Mouse (Mus musculus): Measurements from ENCODE around the gene Ficd. TPM values are rescaled to one million over a fixed set of nuclear protein-coding genes. Genes with fewer than 3 reads are reported as not detected.

The Ficd gene
- polyA plus RNA-seq, 1 experiment from 2014 or later, result 4.0 TPM

DNA sequence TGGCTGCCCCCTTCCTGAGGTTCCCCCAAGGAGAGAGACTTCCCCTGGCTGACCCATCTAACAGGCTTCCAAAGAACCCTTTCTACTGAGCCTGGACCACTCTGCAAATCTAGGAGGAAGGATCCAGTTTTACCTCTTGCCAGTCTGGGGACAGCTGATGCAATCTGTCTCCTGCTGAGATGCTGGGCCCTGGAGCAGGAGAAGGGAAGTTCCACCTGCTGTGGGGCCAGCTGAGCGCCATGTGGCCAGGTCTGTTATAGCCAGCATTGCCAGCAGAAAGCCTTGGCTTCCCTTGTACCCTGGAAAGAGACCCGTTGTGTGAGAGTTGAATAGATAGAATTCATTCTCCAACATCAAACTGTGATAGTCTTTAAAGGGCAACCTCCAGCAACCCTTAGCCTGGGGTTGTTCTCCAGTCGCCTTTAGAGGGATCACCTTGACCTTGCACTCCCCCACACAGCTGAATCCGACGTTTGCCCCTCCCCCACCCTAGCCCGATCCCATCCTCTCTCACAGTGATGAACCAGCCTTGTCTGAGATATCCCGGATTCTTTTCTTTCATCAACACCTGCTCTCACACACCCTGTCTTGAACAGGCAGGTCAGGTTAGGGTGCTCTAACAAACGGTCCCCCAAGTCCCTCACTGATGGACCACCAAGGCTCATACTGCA lies 11.9 kb upstream of the Ficd start:
- WGBS, result 22% methylated on average over 8 of the region's 8 CpGs
- no peak for ATAC-seq (ENCODE audit: insufficient number of reproducible peaks, insufficient read depth, low FRiP score, low read depth)

DNA sequence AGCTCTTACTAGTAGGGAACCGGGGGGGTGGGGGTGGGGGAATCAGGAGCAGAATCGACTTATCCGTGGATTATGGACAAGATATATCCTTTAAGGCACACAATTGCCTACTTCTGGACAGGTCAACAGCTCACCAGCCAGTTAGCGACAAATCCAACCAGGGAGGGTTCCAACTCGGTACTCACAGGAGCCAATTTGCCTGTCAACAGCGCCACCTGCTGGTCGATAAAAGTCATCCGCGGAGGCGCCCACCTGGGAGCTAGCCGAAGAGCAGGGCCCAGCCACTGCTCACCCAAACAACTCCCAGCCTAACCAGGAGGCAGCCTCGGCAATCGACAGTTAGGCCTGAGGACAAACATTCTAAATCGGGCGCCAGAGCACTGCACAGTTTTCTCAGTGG lies 11.2 kb upstream of the Ficd start, which contains the start of gene 1700069L16Rik:
1700069L16Rik (minus strand) TSS at position 327 of the 400 bp plus-strand sequence.
- H3K36me3 ChIP-seq (ENCODE audit: control insufficient read depth, insufficient read depth, low read length), result no peaks in the 10 kb centered on the region
- no peak for ATAC-seq (ENCODE audit: insufficient number of reproducible peaks, insufficient read depth, low FRiP score, low read depth)
- no peaks in the 10 kb centered on the region for H3K4me1 ChIP-seq (ENCODE audit: control insufficient read depth in 2 of 2, insufficient read depth in 2 of 2, low read length in 2 of 2)
- WGBS, result 3% methylated on average over 15 of the region's 15 CpGs
- H3K4me3 ChIP-seq (ENCODE audit: control insufficient read depth in 1 of 2, insufficient read depth in 1 of 2, low read depth in 1 of 2, low read length in 2 of 2), result no peak within 1 kb of the TSS
- H3K9me3 ChIP-seq (ENCODE audit: control insufficient read depth, low read length), result no peaks in the 10 kb centered on the region; the same call in 1 of the 2 replicates
- H3K9ac ChIP-seq (ENCODE audit: low read length), result no peak within 1 kb of the TSS
- H3K27me3 ChIP-seq (ENCODE audit: control insufficient read depth, insufficient read depth, low read length), result peaks cover 17% of the 10 kb centered on the region
- no peak within 1 kb of the TSS for H3K4me2 ChIP-seq (ENCODE audit: low read length)
- H3K27ac ChIP-seq (replicated peaks in 1 of 2; ENCODE audit: control insufficient read depth in 1 of 2, insufficient read depth in 1 of 2, low read depth in 2 of 2, low read length in 2 of 2), result no peak within 1 kb of the TSS

More for the DNA sequence above, 11.9 kb upstream of the Ficd start:
- no peaks in the 10 kb centered on the region for H3K36me3 ChIP-seq (ENCODE audit: control insufficient read depth, insufficient read depth, low read length)
- no peak overlapping the region for H3K4me3 ChIP-seq (ENCODE audit: control insufficient read depth in 1 of 2, insufficient read depth in 1 of 2, low read depth in 1 of 2, low read length in 2 of 2)
- H3K27me3 ChIP-seq (ENCODE audit: control insufficient read depth, insufficient read depth, low read length), result peaks cover 17% of the 10 kb centered on the region
- H3K9me3 ChIP-seq (ENCODE audit: control insufficient read depth, low read length), result no peaks in the 10 kb centered on the region; the same call in 1 of the 2 replicates
- H3K27ac ChIP-seq (replicated peaks in 1 of 2; ENCODE audit: control insufficient read depth in 1 of 2, insufficient read depth in 1 of 2, low read depth in 2 of 2, low read length in 2 of 2), result no peak overlapping the region
- H3K4me1 ChIP-seq (ENCODE audit: control insufficient read depth in 2 of 2, insufficient read depth in 2 of 2, low read length in 2 of 2), result no peaks in the 10 kb centered on the region
- no peak overlapping the region for H3K9ac ChIP-seq (ENCODE audit: low read length)
- no peak overlapping the region for H3K4me2 ChIP-seq (ENCODE audit: low read length)

DNA sequence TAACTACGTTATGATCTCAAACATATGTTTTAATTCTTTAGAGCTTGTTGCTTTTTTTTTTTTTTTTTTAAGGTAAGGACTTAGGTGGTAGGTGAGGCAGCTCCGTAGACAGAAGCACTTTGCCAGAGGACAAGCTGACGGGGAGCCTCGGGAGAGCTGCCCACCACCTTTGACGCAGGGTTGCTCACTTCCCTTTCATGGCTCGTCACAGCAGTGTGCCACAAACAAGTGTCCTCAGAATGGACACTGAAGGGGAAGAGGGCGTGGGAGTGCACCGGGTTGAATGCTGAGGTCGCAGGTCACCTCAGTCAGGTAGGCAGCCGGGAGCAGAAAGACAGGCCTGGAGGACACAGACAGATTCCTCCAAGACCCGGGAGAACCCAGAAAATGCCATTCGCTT lies 10.2 kb upstream of the Ficd start:
- H3K4me2 ChIP-seq (ENCODE audit: low read length), result no peak overlapping the region
- no peaks in the 10 kb centered on the region; the same call in 1 of the 2 replicates for H3K9me3 ChIP-seq (ENCODE audit: control insufficient read depth, low read length)
- H3K4me3 ChIP-seq (ENCODE audit: control insufficient read depth in 1 of 2, insufficient read depth in 1 of 2, low read depth in 1 of 2, low read length in 2 of 2), result no peak overlapping the region
- H3K27me3 ChIP-seq (ENCODE audit: control insufficient read depth, insufficient read depth, low read length), result peaks cover 17% of the 10 kb centered on the region
- no peak overlapping the region for H3K27ac ChIP-seq (replicated peaks in 1 of 2; ENCODE audit: control insufficient read depth in 1 of 2, insufficient read depth in 1 of 2, low read depth in 2 of 2, low read length in 2 of 2)
- H3K9ac ChIP-seq (ENCODE audit: low read length), result no peak overlapping the region
- ATAC-seq (ENCODE audit: insufficient number of reproducible peaks, insufficient read depth, low FRiP score, low read depth), result no peak
- H3K4me1 ChIP-seq (ENCODE audit: control insufficient read depth in 2 of 2, insufficient read depth in 2 of 2, low read length in 2 of 2), result no peaks in the 10 kb centered on the region
- H3K36me3 ChIP-seq (ENCODE audit: control insufficient read depth, insufficient read depth, low read length), result no peaks in the 10 kb centered on the region
- WGBS, result 72% methylated on average over 12 of the region's 12 CpGs

DNA sequence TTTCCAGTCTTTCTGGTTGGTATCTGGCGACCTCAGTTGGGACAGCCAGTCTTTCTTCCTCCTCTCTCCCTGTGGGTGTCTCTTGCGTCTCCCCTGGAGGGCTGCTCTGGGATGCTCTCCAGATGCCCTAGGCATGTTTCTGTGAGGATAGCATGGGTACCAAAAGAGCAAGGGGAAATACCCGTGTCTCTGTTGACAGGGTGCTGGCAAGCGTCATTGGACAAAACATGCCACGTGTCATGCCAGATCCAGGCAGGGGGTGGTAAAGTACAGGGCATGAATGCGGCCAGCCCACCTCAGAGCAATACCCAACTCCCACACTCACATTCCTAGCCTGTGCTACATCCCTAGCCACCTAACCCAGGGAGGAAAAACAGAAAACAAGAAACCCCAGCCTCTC lies 9.0 kb upstream of the Ficd start:
- Histone ChIP-seq H3K9ac (ENCODE audit: low read length) (no peak overlapping the region), H3K27me3 (ENCODE audit: control insufficient read depth, insufficient read depth, low read length) (peaks cover 17% of the 10 kb centered on the region), H3K4me2 (ENCODE audit: low read length) (no peak overlapping the region), H3K9me3 (ENCODE audit: control insufficient read depth, low read length) (no peaks in the 10 kb centered on the region; the same call in 1 of the 2 replicates), H3K36me3 (ENCODE audit: control insufficient read depth, insufficient read depth, low read length) (no peaks in the 10 kb centered on the region), H3K4me1 (ENCODE audit: control insufficient read depth in 2 of 2, insufficient read depth in 2 of 2, low read length in 2 of 2) (no peaks in the 10 kb centered on the region), H3K27ac (replicated peaks in 1 of 2; ENCODE audit: control insufficient read depth in 1 of 2, insufficient read depth in 1 of 2, low read depth in 2 of 2, low read length in 2 of 2) (no peak overlapping the region), H3K4me3 (ENCODE audit: control insufficient read depth in 1 of 2, insufficient read depth in 1 of 2, low read depth in 1 of 2, low read length in 2 of 2) (no peak overlapping the region)
- ATAC-seq (ENCODE audit: insufficient number of reproducible peaks, insufficient read depth, low FRiP score, low read depth), result no peak
- 48% methylated on average over 6 of the region's 6 CpGs for WGBS

DNA sequence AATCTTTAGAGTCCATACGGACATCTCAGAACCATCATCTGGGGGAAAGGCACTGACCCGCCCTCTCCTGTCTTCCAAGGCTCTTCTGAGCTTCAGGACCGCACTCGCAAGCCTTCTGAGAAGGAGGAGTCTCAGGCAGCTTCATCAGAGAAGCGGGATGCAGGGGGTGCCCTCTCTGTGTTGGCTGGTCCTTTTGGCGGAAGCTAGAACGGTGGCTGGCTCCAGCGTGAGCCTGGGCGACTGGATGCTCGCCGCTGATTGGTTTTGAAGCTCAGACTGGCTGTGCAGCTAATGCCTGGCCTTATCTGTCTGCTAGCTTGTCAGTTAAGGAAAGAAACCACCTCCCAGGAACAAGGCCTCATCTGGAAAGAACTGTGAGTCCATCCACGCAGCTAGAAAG lies 8.4 kb upstream of the Ficd start:
- no peak for ATAC-seq (ENCODE audit: insufficient number of reproducible peaks, insufficient read depth, low FRiP score, low read depth)
- Histone ChIP-seq H3K27me3 (ENCODE audit: control insufficient read depth, insufficient read depth, low read length) (peaks cover 17% of the 10 kb centered on the region), H3K36me3 (ENCODE audit: control insufficient read depth, insufficient read depth, low read length) (no peaks in the 10 kb centered on the region), H3K4me3 (ENCODE audit: control insufficient read depth in 1 of 2, insufficient read depth in 1 of 2, low read depth in 1 of 2, low read length in 2 of 2) (no peak overlapping the region), H3K27ac (replicated peaks in 1 of 2; ENCODE audit: control insufficient read depth in 1 of 2, insufficient read depth in 1 of 2, low read depth in 2 of 2, low read length in 2 of 2) (no peak overlapping the region), H3K9me3 (ENCODE audit: control insufficient read depth, low read length) (no peaks in the 10 kb centered on the region; the same call in 1 of the 2 replicates), H3K9ac (ENCODE audit: low read length) (no peak overlapping the region), H3K4me1 (ENCODE audit: control insufficient read depth in 2 of 2, insufficient read depth in 2 of 2, low read length in 2 of 2) (no peaks in the 10 kb centered on the region), H3K4me2 (ENCODE audit: low read length) (no peak overlapping the region)
- 43% methylated on average over 12 of the region's 12 CpGs for WGBS

DNA sequence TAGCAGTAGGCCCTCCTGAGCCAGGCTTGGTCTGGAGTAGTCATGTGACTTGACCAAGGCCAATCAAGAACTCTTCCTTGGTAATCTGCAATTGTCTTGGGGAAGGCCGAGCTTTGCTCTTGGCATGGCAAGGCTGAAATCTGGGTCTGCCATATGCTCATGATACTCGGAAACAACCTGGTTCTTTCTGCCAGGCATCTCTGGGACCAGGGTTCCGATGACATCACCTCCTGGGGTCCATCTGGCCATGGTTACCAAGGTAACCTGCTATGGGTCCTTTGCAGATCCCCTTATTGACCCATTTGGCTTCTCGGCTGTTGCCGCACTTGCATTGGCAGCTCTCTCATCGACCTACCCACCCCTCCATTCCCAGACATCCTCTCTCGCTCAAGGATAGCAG lies 7.6 kb upstream of the Ficd start:
- no peak overlapping the region for H3K27ac ChIP-seq (replicated peaks in 1 of 2; ENCODE audit: control insufficient read depth in 1 of 2, insufficient read depth in 1 of 2, low read depth in 2 of 2, low read length in 2 of 2)

DNA sequence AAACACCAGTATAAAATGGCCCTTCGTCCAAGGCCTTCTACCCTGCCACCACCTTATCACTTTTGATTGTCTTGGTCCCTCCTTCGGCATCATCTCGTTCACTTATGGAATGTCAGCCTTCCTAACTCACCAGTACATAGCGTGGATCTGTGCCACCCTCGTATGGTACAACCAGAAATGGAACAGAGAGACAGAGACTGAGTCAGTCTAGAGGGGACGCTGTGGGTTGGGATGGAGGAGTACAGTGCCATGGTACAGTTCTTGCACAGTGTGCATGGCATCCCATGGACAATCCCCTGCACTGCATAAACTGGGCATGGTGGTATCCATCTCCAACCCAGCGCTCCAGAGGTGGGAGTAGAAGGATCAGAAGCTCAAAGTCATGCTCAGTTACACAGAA lies 6.9 kb upstream of the Ficd start:
- H3K9ac ChIP-seq (ENCODE audit: low read length), result no peak overlapping the region
- WGBS, result 74% methylated on average over 7 of the region's 7 CpGs
- H3K4me3 ChIP-seq (ENCODE audit: control insufficient read depth in 1 of 2, insufficient read depth in 1 of 2, low read depth in 1 of 2, low read length in 2 of 2), result no peak overlapping the region
- H3K27ac ChIP-seq (replicated peaks in 1 of 2; ENCODE audit: control insufficient read depth in 1 of 2, insufficient read depth in 1 of 2, low read depth in 2 of 2, low read length in 2 of 2), result no peak overlapping the region
- no peaks in the 10 kb centered on the region for H3K36me3 ChIP-seq (ENCODE audit: control insufficient read depth, insufficient read depth, low read length)
- H3K4me1 ChIP-seq (ENCODE audit: control insufficient read depth in 2 of 2, insufficient read depth in 2 of 2, low read length in 2 of 2), result no peaks in the 10 kb centered on the region
- no peaks in the 10 kb centered on the region for H3K9me3 ChIP-seq (ENCODE audit: control insufficient read depth, low read length)
- ATAC-seq (ENCODE audit: insufficient number of reproducible peaks, insufficient read depth, low FRiP score, low read depth), result no peak
- no peak overlapping the region for H3K4me2 ChIP-seq (ENCODE audit: low read length)
- H3K27me3 ChIP-seq (ENCODE audit: control insufficient read depth, insufficient read depth, low read length), result peaks cover 17% of the 10 kb centered on the region

More for the DNA sequence above, 7.6 kb upstream of the Ficd start:
- Histone ChIP-seq H3K27me3 (ENCODE audit: control insufficient read depth, insufficient read depth, low read length) (peaks cover 21% of the 10 kb centered on the region), H3K36me3 (ENCODE audit: control insufficient read depth, insufficient read depth, low read length) (no peaks in the 10 kb centered on the region), H3K4me3 (ENCODE audit: control insufficient read depth in 1 of 2, insufficient read depth in 1 of 2, low read depth in 1 of 2, low read length in 2 of 2) (no peak overlapping the region), H3K4me2 (ENCODE audit: low read length) (no peak overlapping the region), H3K9ac (ENCODE audit: low read length) (no peak overlapping the region), H3K9me3 (ENCODE audit: control insufficient read depth, low read length) (no peaks in the 10 kb centered on the region), H3K4me1 (ENCODE audit: control insufficient read depth in 2 of 2, insufficient read depth in 2 of 2, low read length in 2 of 2) (no peaks in the 10 kb centered on the region)
- ATAC-seq (ENCODE audit: insufficient number of reproducible peaks, insufficient read depth, low FRiP score, low read depth), result no peak
- WGBS, result 76% methylated on average over 7 of the region's 7 CpGs

DNA sequence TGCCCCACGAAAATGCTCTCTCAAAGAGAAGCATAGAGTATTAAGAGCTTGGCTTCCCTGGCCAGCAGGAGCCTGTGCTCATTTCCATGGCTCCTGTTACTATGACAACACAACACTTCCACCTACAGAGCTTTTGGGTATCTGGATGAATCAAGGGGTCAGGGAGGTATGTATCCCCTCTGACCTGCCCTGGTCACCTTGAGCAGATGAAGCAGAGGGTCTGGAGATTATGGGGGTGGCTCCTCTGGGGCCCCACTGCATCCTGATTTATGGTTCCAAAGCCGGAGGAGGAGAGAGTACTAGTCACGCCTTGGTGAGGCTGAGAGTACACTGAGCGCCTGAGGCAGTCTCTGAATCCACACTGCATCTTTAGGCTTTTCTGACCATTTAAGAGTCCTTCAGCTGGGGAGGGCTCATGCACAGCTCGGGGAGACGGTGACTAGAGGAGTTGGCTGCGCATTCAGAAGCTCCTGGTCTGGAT lies 4.9 kb upstream of the Ficd start:
- Histone ChIP-seq H3K4me2 (ENCODE audit: low read length) (no peak overlapping the region), H3K9me3 (ENCODE audit: control insufficient read depth, low read length) (no peaks in the 10 kb centered on the region)
- WGBS, result 70% methylated on average over 7 of the region's 7 CpGs

More for the DNA sequence above, 4.9 kb upstream of the Ficd start:
- Histone ChIP-seq H3K4me3 (ENCODE audit: control insufficient read depth in 1 of 2, insufficient read depth in 1 of 2, low read depth in 1 of 2, low read length in 2 of 2) (no peak overlapping the region), H3K27ac (replicated peaks in 1 of 2; ENCODE audit: control insufficient read depth in 1 of 2, insufficient read depth in 1 of 2, low read depth in 2 of 2, low read length in 2 of 2) (no peak overlapping the region), H3K9ac (ENCODE audit: low read length) (no peak overlapping the region), H3K36me3 (ENCODE audit: control insufficient read depth, insufficient read depth, low read length) (no peaks in the 10 kb centered on the region), H3K27me3 (ENCODE audit: control insufficient read depth, insufficient read depth, low read length) (peaks cover 12% of the 10 kb centered on the region), H3K4me1 (ENCODE audit: control insufficient read depth in 2 of 2, insufficient read depth in 2 of 2, low read length in 2 of 2) (peaks cover 0 to 4% of the 10 kb centered on the region in 2 experiments; a peak in 2 of 4 replicates)
- no peak for ATAC-seq (ENCODE audit: insufficient number of reproducible peaks, insufficient read depth, low FRiP score, low read depth)
